9 mouse cellular contexts compared by ENCODE assay signal in the genomic region with DNA sequence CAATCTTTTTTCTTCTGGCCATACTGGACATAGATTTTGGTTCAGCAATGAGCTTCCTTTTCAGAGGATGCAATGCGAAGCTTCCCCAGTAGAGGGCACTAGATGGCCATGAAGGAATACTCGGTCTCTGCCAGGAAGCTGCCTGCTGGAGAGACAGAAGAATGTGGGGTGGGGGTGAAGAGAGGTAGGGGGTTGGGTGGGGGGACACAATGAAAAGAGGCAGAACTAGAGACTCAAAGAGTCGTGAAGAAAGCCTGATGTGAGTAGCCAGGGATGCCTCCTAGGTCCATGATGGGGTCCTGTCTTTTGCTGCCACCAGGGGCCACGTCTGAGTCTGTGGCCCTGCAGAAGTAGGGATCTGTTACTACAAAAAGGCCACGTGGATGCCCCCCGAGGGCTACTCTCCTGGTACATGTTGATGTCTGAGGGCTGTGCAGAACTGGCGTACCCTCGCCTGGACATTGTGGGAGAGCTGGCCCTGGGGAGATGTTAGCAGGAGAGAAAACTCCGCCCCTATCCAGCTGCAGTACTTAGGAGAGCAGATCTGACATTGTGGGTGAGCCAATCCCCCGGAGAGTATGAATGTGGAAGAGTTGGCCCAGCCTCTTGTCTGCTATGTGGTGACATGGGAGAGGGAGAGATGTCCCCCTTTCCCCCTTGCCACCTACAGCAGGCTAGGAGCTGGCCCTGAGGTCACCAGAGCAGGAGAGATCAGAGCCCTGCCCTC. TPM values are rescaled to one million over a fixed set of nuclear protein-coding genes. Genes with fewer than 3 reads are reported as not detected.
DNase-seq lines count a peak whose midpoint lies in the region; ATAC-seq and TF ChIP-seq lines count a peak whose summit lies in the region.
"Had no signal": no experiment of that assay in that cellular context is flagged by ENCODE, and none has a peak within 500 bp of the region (broad histone marks: within the 10 kb centered on the region; RNA-seq: fewer than 3 reads in every experiment).

No protein-coding gene starts in this region.

- no peak overlapping the region for H3K4me3 ChIP-seq in hindbrain, postnatal 0 days (ENCODE audit: low read length)

- TF ChIP-seq CTCF in hindbrain, postnatal 0 days (IDR thresholded peaks at IDR 0.05; ENCODE audit: low read depth), result peak; percentile 89

- H3K27ac ChIP-seq in hindbrain, postnatal 0 days, result no peak overlapping the region
- H3K27ac ChIP-seq: macrophage had no signal

- peak; percentile 76 for ATAC-seq in hindbrain, postnatal 0 days

- no peaks in the 10 kb centered on the region for H3K4me1 ChIP-seq in hindbrain, postnatal 0 days (ENCODE audit: insufficient read depth, low read length)

- peak; percentile 75 for DNase-seq in R1 (ENCODE audit: low read depth, low spot score)
- DNase-seq in cerebellum, adult 9-10 months, result peak; percentile 38
- DNase-seq in frontal cortex, postnatal 14 days (ENCODE audit: low spot score in 2 of 2), result peak; percentile 52 to 86
- peak; percentile 89 for DNase-seq in hindbrain, postnatal 0 days (ENCODE audit: low spot score)
- DNase-seq in layer of hippocampus, postnatal 36 days, result peak; percentile 65 to 80
- DNase-seq in lung, postnatal 25 days (ENCODE audit: low spot score), result peak; percentile 66
- peak; percentile 87 to 90 for DNase-seq in right cerebral cortex, postnatal 10 days (ENCODE audit: low spot score in 2 of 2)
- DNase-seq in urinary bladder, postnatal 4 days (ENCODE audit: low spot score in 2 of 2), result peak; percentile 45 to 75

- no peaks in the 10 kb centered on the region for H3K27me3 ChIP-seq in hindbrain, postnatal 0 days (ENCODE audit: insufficient read depth, low read length)

- H3K4me2 ChIP-seq in hindbrain, postnatal 0 days (ENCODE audit: low read depth, low read length), result no peak overlapping the region

- H3K9me3 ChIP-seq in hindbrain, postnatal 0 days (ENCODE audit: low read length), result no peaks in the 10 kb centered on the region

- no peak overlapping the region for H3K9ac ChIP-seq in hindbrain, postnatal 0 days (replicated peaks; ENCODE audit: low read length)

- 29% methylated on average over 10 of the region's 10 CpGs for WGBS in hindbrain, postnatal 0 days

- no peaks in the 10 kb centered on the region for H3K36me3 ChIP-seq in hindbrain, postnatal 0 days (ENCODE audit: insufficient read depth, low read length)

RNA-seq across cellular contexts. Expression of gene Bace2, which starts 43.4 kb away (rescaled TPM):
- 1.5 and 2.7 TPM in 2 replicates for total RNA-seq in hindbrain, postnatal 0 days (2014; rRNA removed)
- 6.1 and 9.1 TPM in 2 replicates for polyA plus RNA-seq in hindbrain, postnatal 0 days (2015; fragmentation: Nextera tagmentation; extraction: Ambion mirVana)
- total RNA-seq in layer of hippocampus, postnatal 36 days (2021), result 1 to 10 TPM; 3.4 to 5.0 TPM
- polyA plus RNA-seq: macrophage had no signal

Comparison
In these comparisons a context has a peak if more than half of its experiments do, and no peak if none do; other contexts are left out.
1. DNase-seq: peak in every context shown above with its lines; median percentile 89 in hindbrain, postnatal 0 days; 88 in right cerebral cortex, postnatal 10 days; 75 in R1; 72 in layer of hippocampus, postnatal 36 days; 69 in frontal cortex, postnatal 14 days; 66 in lung, postnatal 25 days; 60 in urinary bladder, postnatal 4 days; 38 in cerebellum, adult 9-10 months.